Mouse (Mus musculus): ENCODE measurements around the gene Ndufc1.
A peak's percentile ranks its signal among the peaks of the same experiment; 100 is the strongest.

GRCm38 (mm10) chr3:51359558-51360307 is 49.1 kb downstream of the Ndufc1 start:
- TF ChIP-seq CTCF (IDR thresholded peaks at IDR 0.05; ENCODE audit: low read depth) (no peak), EP300 (IDR thresholded peaks at IDR 0.05; ENCODE audit: low read depth) (0 out of 2 replicates have a peak, but pooled peaks have one; percentile 2)

Data from liver, embryonic 14.5 days (tissue).